Mouse (Mus musculus) cerebellum, adult 9-11 months (tissue): ENCODE data around the gene Oaz3.

ENCODE experiments used
- DNase-seq: peaks from one replicate; pipeline ENCODE4 v3.0.0; 2022

Gene Oaz3

DNA sequence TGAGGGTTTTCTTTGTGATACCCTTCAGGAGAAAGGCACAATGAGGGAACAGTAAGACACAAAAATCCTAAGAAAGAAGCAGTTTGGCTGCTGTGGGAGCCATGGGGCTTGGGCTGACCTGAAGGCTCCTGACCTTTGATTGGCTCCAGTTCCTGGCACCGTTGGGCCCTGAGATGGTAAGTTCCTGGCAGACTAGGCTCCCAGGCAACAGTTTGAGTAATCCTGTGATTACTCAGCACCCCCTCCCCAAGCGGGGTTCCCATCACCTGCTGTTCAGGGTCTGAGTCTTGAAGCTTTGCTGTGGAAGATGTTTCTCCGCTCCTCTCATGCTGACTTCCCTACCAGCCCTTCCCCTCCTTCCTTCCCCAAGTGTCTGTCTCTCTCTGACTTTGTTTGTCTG lies 60.2 kb downstream of the Oaz3 start:
- DNase-seq = no peak
